Mouse (Mus musculus) cerebellum, adult 2 months (tissue): ENCODE data around the gene Cap2.

Experiments
- CTCF ChIP-seq: fragments of 200-500 bp; IDR thresholded peaks from 2 replicates; pipeline ENCODE4 v1.5.1; 2011; ENCODE audit warnings: low read depth, mild to moderate bottlenecking, control low read depth, low read length, moderate library complexity, borderline replicate concordance; ENCODE audit not compliant: insufficient read depth
- POLR2A ChIP-seq: fragments of 200-500 bp; IDR thresholded peaks from 2 replicates; pipeline ENCODE4 v1.6.1; 2011; ENCODE audit warnings: low read length, control low read depth, borderline replicate concordance; ENCODE audit not compliant: insufficient read depth

DNA sequence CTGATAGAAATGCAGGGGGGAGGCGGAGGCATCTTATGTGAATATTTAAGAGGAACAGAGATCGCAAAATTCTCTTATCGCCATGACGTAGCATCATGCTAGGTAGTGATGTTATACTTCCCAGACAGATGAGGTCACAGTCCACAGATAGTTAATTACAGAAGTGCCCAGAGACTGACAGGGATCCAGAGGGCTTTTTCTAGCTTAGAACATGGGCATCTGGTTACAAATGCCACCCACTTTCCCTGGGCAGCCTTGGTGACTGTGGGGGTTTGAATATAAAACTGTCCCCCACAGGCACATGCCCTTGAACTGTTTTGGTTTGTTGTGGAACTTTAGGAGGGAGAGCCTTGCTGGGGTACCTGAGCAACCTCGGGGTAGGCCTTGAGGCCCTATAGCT, 87.0 kb downstream of the Cap2 start:
- TF ChIP-seq POLR2A, result no peak
- no peak for TF ChIP-seq CTCF
